Mouse (Mus musculus): ENCODE measurements around the gene Arl8a.
"Not testable (repeated sequence)": the region's sequence is repeated elsewhere in the genome, so short reads cannot be mapped to it uniquely, and the experiment has no call there.

The Arl8a gene

DNA sequence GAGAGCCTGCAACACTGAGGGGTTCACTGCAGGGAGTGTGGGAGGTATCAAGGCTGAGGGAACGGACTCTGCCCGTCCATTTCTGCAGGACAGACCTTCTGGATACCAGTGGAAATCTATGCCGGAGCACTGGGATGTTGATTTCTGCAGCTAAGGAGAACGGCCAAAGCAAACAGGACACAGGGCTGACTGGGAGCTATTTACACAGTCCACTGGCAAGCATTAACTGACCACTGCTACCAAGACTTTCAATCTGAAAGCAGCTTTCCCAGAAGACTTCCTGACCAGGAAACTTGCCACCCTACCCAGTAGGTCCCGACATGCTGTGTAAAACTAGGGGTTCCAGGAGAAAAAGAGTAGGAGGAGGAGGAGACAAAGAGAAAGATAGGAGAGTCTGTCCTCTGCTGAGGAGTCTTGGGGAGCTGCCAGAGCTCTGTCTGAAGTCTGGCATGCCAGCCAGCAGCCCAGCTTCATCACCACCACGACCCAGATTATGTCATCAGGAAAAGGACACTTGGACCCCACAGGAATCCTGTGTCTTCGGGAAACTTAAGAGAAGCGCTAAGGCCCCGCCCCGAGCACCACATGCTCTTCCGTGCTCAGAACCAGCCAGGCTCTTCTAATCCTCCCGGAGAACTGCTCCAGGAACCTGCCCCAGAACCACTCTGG, 23.1 kb downstream of the Arl8a start:
- DNase-seq (ENCODE audit: low spot score in 2 of 2) = no peak

DNA sequence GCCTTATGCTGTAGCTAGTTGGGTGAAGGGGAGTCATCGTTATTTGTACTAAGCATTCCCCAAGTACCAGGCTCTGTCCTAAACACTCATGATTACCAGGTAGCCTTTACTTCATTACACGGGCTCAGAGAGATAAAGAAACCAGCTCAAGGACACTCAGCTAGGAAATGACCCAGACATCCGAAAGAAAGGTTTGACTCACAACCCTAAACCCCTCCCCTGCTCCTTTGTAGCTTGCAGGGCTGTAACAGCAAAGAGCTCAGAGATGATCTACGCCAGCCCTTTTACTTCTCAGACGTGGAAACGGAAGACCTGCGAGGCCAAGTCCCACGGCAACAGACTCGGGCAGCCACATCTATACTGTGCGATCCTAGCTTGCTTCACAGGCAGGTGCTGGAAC, 23.7 kb downstream of the Arl8a start:
- no peak for DNase-seq (ENCODE audit: low spot score in 2 of 2)

DNA sequence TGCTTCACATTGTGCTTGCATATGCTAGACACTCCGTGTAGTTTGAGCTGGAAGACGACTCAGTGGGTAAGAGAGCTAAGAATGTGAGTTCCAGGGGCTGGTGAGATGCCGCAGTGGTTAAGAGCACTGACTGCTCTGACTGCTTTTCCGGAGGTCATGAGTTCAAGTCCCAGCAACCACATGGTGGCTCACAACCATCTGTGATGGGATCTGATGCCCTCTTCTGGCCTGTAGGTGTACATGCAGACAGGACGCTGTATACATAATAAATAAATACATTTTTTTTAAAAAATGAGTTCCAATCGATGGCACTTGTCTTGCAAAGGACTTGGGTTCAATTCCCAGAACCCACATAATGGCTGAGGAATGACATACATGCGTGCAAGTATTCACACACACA, 24.6 kb downstream of the Arl8a start:
- no peak for DNase-seq (ENCODE audit: low spot score in 2 of 2)

DNA sequence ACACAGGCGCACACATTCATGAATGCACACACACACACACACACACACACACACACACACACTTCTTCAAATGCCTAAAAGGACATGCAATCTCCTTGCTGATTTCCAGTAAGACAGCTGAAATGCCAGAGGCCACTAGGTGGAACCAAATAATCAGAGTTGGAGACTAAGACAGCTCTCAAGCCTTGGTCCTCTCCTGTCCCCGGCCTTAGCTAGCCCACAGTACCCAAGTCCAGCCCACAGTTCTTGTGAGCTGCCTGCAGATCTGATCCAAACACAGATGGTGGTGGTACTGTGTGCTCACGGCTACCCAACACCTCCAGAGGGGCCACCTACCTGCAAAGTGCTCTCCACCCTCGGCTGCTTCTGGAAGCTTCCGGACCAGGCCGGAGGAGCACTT, 25.4 kb downstream of the Arl8a start:
- DNase-seq (ENCODE audit: low spot score in 2 of 2) = no peak

DNA sequence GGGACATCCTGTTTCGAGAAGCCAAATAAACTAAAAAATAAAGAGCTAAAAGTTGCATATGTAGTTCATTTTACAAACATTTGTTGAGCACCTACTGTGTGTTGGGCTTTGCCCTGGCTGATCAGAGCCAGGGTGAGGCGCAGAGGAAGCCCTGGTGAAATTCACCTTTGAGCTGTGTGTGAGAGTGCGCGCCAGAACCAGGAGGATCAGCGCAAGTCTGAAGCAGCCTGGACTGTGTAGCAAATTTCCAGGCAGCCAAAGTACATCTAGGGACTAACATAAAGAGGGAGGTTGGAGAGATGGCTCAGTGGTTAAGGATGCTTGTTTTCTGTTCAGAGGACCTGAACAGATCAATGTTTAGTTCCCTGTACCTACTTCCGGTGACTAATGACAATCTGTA, 26.7 kb downstream of the Arl8a start:
- no peak for DNase-seq (ENCODE audit: low spot score in 2 of 2)

DNA sequence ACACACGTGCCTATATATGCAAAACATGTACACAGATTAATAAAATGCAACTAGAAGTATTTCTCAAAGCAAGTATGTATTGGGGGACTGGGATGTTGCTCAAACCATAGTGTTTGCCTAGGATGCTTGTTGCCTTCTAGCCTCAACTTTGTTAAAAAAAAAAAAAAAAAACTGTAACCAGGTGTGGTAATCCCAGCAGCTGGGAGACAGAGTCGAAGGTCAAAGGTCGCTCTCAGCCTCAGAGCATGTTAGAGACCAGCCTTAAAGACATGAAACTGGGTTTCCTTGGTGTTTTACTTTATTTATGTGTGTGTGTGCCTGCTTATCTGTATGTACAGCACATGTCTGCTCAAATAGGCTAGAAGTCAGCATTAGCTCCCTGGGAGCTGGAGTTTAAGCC, 28.6 kb downstream of the Arl8a start:
- DNase-seq (ENCODE audit: low spot score in 2 of 2) = no peak

DNA sequence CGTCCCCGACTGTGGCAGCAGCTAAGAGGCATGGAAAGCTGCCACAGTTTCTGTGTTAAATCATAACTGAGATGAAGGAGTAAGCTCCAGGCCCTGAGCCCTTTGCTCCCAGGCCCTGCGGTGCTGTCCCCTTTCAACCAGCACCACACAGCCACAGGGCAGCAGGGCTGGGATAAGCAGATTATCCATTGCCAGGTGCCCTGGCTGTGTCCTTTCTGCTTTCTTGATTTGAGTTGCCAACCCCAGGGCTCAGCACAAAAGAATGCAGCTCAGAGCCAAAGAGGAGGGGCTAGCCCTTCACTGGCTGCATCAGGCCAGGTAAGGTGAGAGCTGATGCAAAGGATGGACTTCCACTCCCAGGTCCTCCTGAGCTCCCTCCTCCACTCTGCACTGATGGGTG, 31.1 kb downstream of the Arl8a start:
- no peak for DNase-seq (ENCODE audit: low spot score in 2 of 2)

DNA sequence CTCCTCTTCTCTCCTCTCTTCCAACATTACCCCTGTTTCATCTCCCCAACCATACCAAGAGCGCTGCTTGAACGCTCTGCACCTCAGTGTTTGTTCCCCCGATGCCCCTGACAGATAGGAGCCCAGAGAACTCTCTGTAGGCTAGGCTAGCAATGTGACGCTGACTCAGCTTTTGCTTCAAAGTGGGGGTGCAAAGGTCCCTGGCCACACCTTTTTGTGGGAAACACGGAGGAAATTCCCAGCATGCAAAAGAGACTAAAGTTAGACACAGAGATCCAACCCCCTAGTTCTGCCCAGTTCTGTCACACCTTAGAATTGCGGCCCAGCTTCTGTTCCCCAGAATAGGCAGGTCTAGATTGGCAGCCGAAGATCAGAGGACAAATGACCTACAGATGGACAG, 32.2 kb downstream of the Arl8a start:
- DNase-seq (ENCODE audit: low spot score in 2 of 2) = no peak

DNA sequence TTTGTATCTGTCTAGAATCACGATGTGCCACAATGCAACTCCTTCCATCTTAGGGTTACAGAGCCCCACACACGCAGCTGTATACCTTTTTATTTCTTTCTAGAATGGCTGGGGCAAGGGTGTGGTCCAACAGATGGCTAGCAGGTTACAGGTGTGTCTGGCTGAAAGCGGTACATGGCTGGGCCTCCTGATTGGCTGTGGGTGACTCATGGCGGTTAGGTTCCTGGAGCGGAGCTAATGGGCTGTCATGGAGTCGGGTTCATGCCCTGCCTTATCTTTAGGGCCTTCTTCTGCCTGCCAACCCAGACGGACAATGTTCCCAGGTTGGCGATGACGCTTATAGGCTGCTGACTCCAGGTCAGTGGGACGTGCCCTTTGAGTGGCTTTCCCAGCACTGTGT, 34.2 kb downstream of the Arl8a start:
- DNase-seq (ENCODE audit: low spot score in 2 of 2) = no peak

DNA sequence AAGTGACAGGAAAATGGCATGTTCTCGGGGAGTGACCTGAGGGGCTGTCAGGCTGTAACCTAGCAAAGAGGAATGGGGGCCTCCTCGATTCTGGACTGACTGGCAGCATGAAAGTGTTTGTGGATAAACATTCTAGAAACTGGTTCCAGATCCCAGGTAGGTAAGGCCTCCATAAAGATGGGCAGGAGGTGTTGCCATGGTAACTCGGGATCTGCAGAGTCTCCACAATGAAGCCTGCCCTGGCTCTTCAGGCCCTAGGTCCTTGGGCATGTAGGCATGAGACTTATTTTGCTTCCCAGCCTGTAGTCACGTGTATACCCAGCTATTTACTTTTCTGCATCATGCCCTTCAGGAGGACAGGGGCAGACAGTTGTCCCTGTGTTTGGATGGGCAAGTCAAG, 34.7 kb downstream of the Arl8a start:
- DNase-seq (ENCODE audit: low spot score in 2 of 2) = no peak

DNA sequence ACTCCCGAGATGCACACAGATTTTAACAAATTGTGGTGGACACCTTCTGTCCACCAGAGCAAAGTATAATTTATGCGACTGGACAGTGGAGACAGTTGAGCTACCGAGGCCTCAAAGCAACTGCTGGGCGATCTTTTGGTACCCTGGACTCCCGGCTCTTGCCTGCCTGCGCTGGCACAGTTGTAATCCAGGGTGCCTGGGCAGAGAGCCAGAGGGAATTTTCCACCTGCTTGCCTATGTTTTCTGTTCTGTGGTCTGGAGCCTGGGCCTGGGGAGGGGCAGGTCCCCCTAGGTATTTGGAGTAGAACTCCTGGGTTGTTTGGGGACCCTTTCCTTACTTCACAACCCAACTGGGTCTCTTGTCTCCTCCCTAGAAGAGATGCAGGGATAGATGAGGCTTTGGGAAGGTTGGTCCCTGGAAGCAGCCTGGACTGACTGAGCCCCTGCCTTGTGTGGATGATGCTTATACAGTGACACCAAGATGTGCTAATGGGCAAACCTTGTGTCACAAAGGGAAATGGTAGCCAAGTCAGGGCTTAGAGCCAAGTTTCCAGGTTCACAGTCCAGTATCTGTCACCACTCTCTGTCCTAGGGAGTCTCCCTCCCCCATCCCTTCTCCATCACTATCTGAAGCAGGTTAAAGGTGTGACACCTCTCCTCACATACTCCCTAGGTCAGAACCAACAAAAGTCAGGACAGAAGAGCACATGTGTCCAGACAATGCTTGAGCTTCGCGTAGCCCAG, 35.4 kb downstream of the Arl8a start:
- no peak for DNase-seq (ENCODE audit: low spot score in 2 of 2)

DNA sequence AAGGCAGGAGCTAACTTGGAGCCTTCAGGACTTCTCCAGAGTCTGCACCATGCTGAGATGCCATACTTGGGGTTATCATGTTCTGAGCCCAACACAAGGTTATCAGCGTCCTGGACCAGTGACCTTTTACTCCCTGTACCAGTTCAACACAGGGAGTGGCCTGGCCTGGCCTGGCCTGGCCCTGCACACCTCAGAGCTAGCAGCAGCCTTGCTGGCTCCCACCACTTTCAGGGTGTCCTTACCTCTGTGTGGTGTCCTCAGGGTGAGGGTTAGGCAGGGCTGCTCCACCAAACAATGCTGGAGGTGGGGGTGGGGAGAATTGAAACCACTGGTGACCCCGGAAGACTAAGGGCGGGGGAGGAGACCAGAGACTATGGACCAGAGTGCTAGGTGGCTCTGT, 36.4 kb downstream of the Arl8a start:
- DNase-seq (ENCODE audit: low spot score in 2 of 2) = no peak

DNA sequence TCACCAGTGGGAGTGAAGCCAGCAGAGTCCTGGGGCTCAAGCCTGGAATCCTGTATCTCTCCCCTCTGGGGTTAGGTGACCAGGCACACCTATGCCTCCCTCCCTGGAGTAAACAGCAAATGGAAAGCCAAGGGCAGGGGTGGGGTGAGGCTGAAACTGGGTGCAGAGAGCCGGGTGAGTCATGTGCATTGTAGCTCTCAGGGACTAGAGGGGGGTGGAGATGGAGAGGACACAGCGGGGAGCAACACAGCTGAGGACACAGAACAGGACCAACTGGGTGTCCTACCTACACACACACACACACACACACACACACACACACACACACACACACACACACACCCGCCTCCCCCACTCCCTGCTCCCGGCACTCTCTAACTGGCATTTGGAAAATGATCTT, 36.8 kb downstream of the Arl8a start:
- DNase-seq (ENCODE audit: low spot score in 2 of 2) = no peak

DNA sequence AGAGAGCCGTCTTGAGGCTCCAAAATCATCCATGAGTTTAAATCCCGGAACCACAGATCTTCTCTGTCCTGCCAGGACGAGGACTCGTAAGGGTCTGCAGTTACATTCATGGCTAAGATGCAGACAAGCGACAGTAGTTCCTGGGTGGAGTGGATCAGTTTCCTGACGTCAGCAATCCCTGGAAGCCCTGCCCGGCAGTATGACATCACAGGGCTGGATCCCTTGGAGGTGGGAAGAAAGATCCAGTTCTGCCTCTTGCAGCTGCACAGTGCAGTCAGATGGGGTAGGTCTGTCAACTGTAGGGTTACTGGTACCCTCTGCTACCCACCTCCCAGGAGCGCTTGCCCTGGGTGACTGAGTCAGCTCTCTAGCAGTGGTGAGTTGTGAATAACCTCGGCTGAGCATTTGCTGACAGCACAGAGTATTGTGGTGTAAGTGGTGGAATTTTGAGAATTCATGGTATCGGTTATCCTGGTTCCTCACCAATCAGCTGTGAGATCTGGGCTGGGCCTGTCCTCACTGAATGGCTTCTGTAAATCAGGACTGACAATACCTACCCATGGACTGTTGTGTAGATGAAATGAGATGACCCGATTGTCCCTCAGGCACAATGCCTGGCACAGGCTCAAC, 37.4 kb downstream of the Arl8a start:
- DNase-seq (ENCODE audit: low spot score in 2 of 2) = no peak

DNA sequence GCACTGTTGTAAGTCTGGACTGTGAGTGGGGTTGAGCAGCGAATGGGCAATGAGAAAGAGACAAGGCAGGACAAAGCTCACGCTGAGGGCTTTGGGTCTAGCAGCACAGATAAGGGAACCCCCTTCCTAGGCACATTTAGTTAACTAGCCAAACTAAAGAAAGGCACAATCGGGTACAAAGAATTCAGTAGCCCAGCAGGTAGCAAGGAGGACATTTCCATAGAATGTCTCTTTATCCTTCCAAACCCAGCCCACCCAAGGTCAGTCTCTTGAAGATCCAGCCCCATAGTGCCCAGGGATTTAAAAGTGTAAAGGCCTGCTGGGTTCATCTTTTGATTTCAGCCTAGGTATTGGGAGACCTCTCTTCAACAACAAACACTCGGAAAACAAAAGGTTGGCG, 39.3 kb downstream of the Arl8a start:
- DNase-seq (ENCODE audit: low spot score in 2 of 2) = no peak

DNA sequence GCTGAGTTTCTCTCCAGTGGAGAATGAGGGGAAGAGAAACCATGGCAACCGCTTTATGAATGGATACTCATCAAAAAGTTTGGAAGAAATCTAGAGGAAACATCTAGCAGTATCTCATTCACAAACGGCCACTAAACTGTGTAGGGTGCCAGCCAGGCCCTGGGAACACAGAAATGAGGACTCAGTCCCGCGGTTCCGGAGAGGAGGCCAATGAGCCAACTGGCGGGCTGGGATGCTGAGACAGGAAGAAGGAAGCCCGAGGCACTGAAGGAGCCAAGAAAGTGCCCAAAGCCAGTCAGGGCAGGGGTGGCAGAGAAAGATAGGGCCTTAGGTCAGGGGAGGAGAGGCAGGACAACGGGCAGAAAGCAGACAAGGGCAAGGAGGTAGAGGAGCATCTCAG, 39.8 kb downstream of the Arl8a start:
- no peak for DNase-seq (ENCODE audit: low spot score in 2 of 2)

DNA sequence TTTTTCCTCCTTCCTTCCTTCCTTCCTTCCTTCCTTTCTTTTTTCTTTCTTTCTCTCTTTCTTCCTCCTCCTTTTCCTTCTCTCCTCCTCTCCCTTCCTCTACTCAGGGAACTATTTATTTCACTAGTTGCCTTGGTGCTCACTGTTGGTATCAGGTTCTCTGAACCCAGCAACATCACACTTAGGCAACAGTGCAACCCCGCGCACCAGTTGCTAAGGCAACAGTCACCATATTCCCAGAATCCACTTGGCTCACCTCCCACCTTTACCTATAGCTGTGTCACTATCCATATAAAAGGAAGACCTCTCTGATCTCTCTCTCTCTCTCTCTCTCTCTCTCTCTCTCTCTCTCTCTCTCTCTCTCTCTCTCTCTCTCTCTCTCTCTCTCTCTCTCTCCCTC, 40.4 kb downstream of the Arl8a start:
- DNase-seq (ENCODE audit: low spot score in 2 of 2) = not testable (repeated sequence)

DNA sequence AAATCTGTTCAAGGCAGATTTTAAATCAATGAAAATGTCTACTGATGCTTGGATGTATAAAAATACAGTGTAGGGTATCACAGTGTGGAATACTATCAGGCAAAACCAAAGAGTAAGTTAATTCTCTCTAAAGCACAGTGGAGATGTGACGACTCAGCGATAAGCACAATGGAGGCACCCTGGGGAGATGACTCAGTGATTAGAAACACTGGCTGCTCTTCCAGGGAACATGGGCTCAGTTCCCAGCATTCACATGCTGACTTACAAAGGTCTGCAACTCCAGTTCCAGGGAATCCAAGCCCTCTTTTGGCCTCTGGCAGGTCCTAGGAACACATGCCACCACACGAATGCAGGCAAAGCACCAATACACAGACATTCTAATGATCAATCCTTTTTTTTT, 41.6 kb downstream of the Arl8a start:
- DNase-seq (ENCODE audit: low spot score in 2 of 2) = no peak

DNA sequence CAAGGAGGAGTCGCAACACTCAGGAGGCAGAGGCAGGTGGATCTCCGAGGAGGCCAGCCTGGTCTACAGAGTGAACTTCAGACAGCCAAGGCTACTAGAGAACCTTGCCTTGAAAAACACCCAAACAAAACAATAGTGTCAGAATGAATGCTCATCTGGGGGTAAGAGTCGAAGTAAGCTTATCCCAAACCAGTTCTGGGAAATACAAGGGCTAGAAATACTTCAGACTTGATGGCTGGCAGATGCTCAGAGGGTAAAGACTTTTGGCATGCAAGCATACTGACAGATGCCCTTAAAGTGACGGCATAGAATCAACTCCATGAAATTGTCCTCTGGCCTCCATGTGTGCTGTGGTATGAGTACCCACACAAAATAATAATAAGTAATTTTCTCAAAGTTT, 42.6 kb downstream of the Arl8a start:
- no peak for DNase-seq (ENCODE audit: low spot score in 2 of 2)

DNA sequence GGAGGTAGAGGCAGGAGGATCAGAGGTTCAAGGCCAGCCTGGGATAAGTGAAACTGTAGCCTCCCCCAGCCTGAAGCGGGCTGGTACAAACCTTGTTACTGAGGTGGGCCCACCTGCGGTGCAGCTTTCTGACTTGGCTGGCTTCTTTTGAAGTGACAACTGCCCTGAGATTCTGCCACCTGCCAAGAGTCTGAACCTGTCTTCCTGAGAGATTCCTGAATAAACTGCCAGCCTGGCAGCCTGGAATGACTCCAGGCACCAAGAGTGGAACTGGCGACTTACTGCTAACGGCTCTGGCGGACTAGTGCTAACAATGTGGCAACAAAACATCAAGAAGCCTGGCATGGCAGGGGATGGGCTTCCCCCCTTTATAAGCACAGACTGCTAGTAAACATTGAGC, 47.7 kb downstream of the Arl8a start:
- not testable (repeated sequence) for DNase-seq (ENCODE audit: low spot score in 2 of 2)

DNA sequence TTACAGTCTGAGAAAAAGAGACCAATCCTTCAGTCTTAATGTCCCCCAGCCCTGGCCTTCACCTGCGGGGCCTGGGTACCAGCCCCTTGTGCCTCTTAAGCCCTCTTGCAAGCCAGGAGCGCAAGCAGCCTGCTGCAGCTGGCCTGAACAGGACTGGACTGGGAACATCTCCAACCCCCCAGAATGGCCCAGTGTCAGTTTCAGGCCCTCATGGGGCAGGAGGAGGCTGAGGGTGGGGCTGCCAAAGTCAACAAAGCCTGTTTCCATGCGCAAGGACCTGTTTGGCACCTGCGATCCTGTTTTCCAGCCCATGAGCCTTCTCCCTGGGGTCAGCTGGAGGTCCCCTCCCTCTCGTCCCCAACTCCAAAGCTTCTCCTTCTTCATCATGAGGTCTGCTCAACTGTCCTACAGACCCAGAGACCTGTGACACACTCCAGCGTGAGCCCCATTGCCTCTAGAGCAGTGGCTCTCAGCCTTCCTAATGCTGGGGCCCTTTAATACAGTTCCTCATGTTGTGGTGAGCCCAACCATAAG, 49.4 kb downstream of the Arl8a start:
- DNase-seq (ENCODE audit: low spot score in 2 of 2) = no peak

DNA sequence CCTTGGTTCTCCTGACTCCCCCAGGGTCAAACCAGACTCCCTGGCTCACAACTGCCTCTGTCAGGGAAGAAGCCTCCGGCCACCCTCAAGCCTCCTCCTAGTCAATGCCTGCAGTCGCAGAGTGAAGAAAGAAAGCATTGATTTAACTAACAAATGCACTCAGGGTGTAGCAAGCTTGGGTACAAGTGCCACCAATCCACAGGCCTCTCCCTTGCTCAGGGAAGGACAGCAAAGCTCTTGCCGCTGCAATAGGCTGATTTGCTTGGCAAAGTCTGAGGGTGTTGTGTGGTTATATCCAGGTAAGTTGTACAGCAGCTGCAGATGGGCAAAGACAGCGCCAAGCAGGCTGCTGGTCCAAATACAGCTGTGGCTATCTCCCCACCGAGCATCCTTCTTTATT, 51.8 kb downstream of the Arl8a start:
- no peak for DNase-seq (ENCODE audit: low spot score in 2 of 2)
